Mouse (Mus musculus) hindbrain, postnatal 0 days (tissue): ENCODE measurements around the gene Epb41l3. TPM values are rescaled to one million over a fixed set of nuclear protein-coding genes. Genes with fewer than 3 reads are reported as not detected.

Source experiments
- ATAC-seq: fragments of 200-750 bp; cut with Nextera tagmentation; 2 replicates; pipeline ENCODE4 v1.8.0; 2017; ENCODE audit warnings: mild to moderate bottlenecking, moderate TSS enrichment, moderate library complexity
- DNase-seq: peaks from one replicate; pipeline ENCODE4 v3.0.0-alpha.2; 2015; ENCODE audit warnings: low spot score
- H3K27ac ChIP-seq: fragments of 300-500 bp; sonication (generic); 2 replicates; pipeline ENCODE4 v1.5.1; 2014; ENCODE audit warnings: mild to moderate bottlenecking
- H3K27me3 ChIP-seq: fragments of 300-500 bp; sonication (generic); 2 replicates; pipeline ENCODE4 v1.6.1; 2014; ENCODE audit warnings: low read length, mixed read lengths; ENCODE audit not compliant: insufficient read depth
- H3K36me3 ChIP-seq: fragments of 300-500 bp; sonication (generic); 2 replicates; pipeline ENCODE4 v1.6.1; 2014; ENCODE audit warnings: low read length, mixed read lengths; ENCODE audit not compliant: insufficient read depth
- H3K4me1 ChIP-seq: fragments of 300-500 bp; sonication (generic); 2 replicates; pipeline ENCODE4 v1.6.1; 2014; ENCODE audit warnings: antibody characterized with exemption, low read length, mixed read lengths; ENCODE audit not compliant: insufficient read depth
- H3K4me2 ChIP-seq: fragments of 300-500 bp; sonication (generic); 2 replicates; pipeline ENCODE4 v1.6.1; 2014; ENCODE audit warnings: low read depth, mild to moderate bottlenecking, low read length, moderate library complexity, mixed read lengths
- H3K4me3 ChIP-seq: fragments of 300-500 bp; sonication (generic); 2 replicates; pipeline ENCODE4 v1.5.1; 2014; ENCODE audit warnings: low read length
- H3K9ac ChIP-seq: fragments of 300-500 bp; sonication (generic); replicated peaks from 2 replicates; pipeline ENCODE4 v1.6.1; 2014; ENCODE audit warnings: mild to moderate bottlenecking, low read length, moderate library complexity, mixed read lengths
- H3K9me3 ChIP-seq: fragments of 300-500 bp; sonication (generic); 2 replicates; pipeline ENCODE4 v1.6.1; 2016; ENCODE audit warnings: low read length, mixed read lengths
- CTCF ChIP-seq: IDR thresholded peaks from 2 replicates; pipeline ENCODE4 v1.5.1; 2016; ENCODE audit warnings: antibody characterized with exemption, control low read depth, low read depth
- WGBS: fragments of 180-500 bp; shearing (Covaris S2); extraction: QIAGEN DNeasy Blood & Tissue Kit; methylation state at CpG from one replicate; pipeline ENCODE4 v1.1.7; 2014; 5-methylcytosine and 5-hydroxymethylcytosine counted together
- polyA plus RNA-seq: library from polyadenylated mRNA; unstranded; fragments of >200 nt; fragmentation: Nextera tagmentation; extraction: Ambion mirVana; gene quantifications from 2 replicates; pipeline ENCODE4 v1.2.1, GENCODE M21; 2015
- total RNA-seq: library from RNA; depleted of rRNA; stranded (reverse); fragments of >200 nt; gene quantifications from 2 replicates; pipeline ENCODE4 v1.2.3, GENCODE M21; 2014

Gene Epb41l3
- total and polyA plus RNA-seq, 2 experiments from 2014 or later: 105 to 107 TPM

DNA sequence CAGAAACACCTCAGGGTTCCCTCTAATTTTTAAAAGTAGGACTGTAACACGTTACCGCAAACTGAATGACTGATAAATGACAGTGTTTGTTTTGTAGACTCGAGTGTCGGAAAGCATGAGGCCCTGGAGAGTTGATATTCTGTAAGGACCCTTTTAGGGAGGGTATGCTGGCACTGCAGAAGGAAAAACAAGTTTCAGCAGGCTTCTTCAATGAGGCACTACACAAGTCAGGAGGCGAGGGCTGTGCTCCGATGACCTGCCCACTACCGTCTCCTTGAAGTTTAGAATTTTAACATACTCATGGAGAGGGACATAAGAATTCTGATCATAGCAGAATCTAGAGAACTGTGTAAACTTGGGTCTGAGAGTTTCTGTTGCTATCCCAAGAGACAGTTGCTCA lies 15.1 kb upstream of the Epb41l3 start:
- no peaks in the 10 kb centered on the region for H3K4me1 ChIP-seq
- H3K36me3 ChIP-seq: no peaks in the 10 kb centered on the region
- WGBS: 88% methylated on average over 7 of the region's 7 CpGs
- H3K9me3 ChIP-seq: no peaks in the 10 kb centered on the region
- ATAC-seq (no peak), DNase-seq (no peak)
- H3K4me3 ChIP-seq: no peak overlapping the region
- no peak overlapping the region for H3K9ac ChIP-seq
- H3K27ac ChIP-seq: no peak overlapping the region
- H3K4me2 ChIP-seq: no peak overlapping the region
- H3K27me3 ChIP-seq: no peaks in the 10 kb centered on the region
- no peak for TF ChIP-seq CTCF

DNA sequence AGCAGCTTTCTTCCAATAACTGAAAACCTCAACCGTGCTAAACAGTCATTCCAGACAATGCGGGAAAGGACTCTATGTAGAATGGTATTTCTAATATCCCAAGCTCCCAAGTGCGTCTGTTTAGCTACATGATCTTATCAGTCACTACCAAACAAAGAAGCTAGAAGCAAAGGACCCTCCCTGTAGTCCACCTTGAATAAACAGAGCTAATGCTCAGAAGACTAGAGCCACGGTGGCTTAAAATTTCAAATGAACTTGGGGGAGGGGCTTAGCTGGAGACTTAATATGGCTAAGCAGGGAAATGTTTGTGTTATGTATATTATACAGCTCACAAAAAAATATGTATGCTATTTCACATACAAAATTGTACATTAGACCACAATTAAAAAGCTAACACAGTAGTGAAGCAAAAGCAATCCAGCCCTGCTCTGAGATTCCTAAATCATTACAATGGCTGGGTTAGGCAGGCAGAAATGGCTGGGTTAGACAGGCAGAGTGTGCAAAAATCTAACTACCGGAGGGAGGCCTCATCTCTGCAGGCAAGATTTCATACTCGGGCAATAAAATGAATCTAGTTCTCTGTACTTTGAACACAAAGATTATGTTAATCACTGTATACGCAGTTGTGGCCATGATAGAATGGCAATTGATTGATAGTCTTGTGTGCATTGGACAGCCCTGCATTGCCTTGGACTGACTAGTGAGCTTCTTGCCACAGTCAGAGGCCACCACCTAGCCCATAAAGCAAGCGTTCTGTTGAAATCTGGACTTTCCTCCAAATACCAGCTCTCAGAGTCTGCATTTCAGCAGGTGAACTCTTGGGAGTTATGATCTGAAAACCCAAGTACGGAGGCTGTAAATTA lies 13.4 kb upstream of the Epb41l3 start:
- Histone ChIP-seq H3K4me3 (no peak overlapping the region), H3K9ac (no peak overlapping the region), H3K27ac (no peak overlapping the region), H3K36me3 (no peaks in the 10 kb centered on the region), H3K4me2 (no peak overlapping the region), H3K9me3 (no peaks in the 10 kb centered on the region), H3K27me3 (no peaks in the 10 kb centered on the region), H3K4me1 (no peaks in the 10 kb centered on the region)
- WGBS: 66% methylated on average over 9 of the region's 9 CpGs
- DNase-seq: peak; percentile 7
- no peak for ATAC-seq
- no peak for TF ChIP-seq CTCF

DNA sequence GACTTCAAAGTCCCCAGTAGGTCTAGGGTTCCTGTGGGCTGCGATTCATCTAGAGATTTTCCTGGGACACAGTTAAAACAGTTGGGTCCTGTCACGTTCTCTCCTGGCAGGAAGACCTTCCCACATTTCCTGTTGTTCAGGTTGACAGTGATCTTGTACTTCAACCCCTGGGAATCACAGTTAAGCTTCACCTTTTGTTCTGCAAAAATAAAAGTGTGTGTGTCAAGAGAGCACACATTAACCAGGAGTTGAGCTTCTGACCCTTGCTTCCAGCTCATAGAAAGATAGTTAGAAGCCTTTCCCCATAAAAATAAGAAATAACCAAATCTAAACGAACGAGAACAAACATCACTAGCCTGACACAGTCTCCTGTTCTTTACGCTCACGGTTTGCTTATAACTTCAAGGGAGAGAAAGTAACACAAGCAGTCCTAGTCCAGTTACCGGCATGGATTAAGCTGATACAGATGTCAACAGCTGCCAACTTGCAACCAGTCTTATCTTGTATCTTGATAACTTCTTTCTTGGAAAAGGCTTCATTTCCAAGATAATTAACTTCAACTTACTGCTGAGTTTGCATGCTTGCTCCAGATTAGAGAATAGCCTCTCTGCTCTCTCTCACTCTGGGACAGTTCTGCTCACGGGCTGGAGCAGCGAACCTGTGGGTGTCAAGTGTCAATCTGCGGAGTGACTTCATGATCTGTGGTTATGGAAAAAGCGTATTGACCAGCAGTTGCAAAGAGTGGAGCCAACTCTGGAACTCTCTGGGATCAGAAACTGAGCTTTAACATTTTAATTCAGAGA lies 7.3 kb upstream of the Epb41l3 start:
- 80% methylated on average over 11 of the region's 11 CpGs for WGBS

DNA sequence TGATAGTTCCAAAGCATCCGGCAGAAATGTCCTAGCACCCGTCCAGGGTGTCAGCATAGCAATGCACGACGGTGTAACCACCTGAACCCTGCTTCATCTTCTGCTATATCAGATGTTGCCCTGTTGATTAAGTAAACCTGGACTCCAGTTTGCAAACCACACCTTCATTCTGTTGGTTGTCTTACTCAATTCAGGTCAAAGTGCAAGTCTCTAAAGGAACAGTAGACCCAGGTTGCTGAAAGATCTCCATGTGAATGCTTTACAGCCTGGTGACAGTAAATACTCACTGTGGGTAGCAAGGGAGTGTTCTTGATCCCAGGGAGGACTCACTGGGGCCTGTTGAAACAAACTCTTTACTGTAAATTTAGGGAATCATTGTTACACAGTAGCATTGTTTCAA lies 1.4 kb upstream of the Epb41l3 start:
- Histone ChIP-seq H3K36me3 (no peaks in the 10 kb centered on the region), H3K27me3 (no peaks in the 10 kb centered on the region), H3K27ac (no peak overlapping the region), H3K4me1 (no peaks in the 10 kb centered on the region), H3K9me3 (no peaks in the 10 kb centered on the region), H3K4me3 (no peak overlapping the region), H3K4me2 (no peak overlapping the region), H3K9ac (no peak overlapping the region)
- DNase-seq: no peak
- TF ChIP-seq CTCF: no peak
- ATAC-seq: no peak
- 92% methylated on average over 4 of the region's 4 CpGs for WGBS

More for the DNA sequence above, 7.3 kb upstream of the Epb41l3 start:
- Histone ChIP-seq H3K36me3 (no peaks in the 10 kb centered on the region), H3K27ac (no peak overlapping the region), H3K4me3 (no peak overlapping the region), H3K9me3 (no peaks in the 10 kb centered on the region), H3K4me1 (no peaks in the 10 kb centered on the region), H3K27me3 (no peaks in the 10 kb centered on the region), H3K9ac (no peak overlapping the region), H3K4me2 (no peak overlapping the region)
- DNase-seq: no peak
- no peak for ATAC-seq
- no peak for TF ChIP-seq CTCF

DNA sequence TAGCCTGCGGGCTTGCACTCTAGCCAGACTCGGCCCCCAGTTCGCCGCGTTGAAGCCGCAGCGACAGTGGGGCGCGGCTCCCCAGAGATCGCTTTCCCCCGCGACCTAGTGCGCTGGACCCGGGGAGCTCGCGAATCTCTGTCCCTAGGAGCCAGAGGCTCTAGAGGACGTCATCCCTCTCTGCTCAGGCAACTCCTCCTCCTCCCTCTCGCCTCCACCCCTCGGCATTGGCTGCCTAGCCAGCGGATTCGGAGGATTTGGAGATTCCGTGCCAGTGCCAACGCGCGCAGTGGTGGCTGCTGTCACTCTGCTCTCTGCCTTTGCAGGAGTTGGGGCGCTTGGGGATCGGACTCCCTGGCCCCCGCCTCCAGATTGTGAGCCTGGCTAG lies 749 bp downstream of the Epb41l3 start:
- H3K27ac ChIP-seq: peak overlapping the region; percentile 74
- TF ChIP-seq CTCF: no peak
- no peaks in the 10 kb centered on the region for H3K27me3 ChIP-seq
- ATAC-seq: peak; percentile 83
- 0% methylated on average over 28 of the region's 28 CpGs for WGBS
- peak overlapping the region; percentile 98 for H3K4me2 ChIP-seq
- no peaks in the 10 kb centered on the region for H3K4me1 ChIP-seq
- H3K9me3 ChIP-seq: no peaks in the 10 kb centered on the region
- H3K4me3 ChIP-seq: peak overlapping the region; percentile 70
- H3K9ac ChIP-seq: peak overlapping the region; percentile 71
- no peaks in the 10 kb centered on the region for H3K36me3 ChIP-seq
- DNase-seq: peak; percentile 82

DNA sequence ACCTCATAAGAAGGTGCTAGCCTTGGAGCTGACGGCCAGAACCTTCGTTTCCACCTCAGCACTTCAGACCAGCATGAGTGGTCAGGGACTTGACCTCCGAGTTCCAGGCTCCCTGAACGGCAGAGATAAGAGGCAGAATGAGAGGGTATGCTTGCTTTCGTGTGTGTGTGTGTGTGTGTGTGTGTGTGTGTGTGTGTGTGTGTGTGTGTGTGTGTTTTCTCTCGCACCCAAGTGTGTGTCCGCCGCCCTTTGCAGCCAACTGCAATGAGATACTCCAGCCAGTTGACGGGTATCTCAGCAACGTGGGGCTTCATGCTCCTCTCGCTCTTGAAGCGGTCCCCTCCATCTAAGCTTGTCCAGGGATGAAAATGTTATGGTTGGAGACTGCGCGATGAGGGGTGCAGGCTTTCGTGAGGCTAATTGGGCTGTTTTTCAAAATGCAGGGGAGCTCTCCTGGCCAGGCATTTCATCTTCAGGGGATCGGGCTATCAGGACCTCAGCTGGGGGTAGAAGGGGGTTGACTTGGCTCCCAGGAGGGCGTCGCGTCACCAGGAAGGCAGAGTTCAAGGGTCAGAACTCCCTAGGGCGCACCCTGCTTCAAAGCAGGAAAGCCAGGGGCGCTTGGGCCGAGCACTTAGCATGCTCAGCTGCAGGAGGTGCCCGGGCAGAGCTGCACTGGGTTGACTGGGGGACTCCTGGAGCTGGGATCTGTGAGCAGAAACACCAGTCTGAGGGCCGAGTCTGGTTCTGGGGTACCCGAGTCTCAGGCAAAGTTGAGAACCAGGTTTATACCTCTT lies 1.5 kb downstream of the Epb41l3 start:
- TF ChIP-seq CTCF: no peak
- peak; percentile 40 for DNase-seq
- H3K27me3 ChIP-seq: no peaks in the 10 kb centered on the region

More for the DNA sequence above, 1.5 kb downstream of the Epb41l3 start:
- no peaks in the 10 kb centered on the region for H3K9me3 ChIP-seq
- WGBS: 2% methylated on average over 25 of the region's 25 CpGs
- H3K36me3 ChIP-seq: no peaks in the 10 kb centered on the region
- peak overlapping the region; percentile 98 for H3K4me2 ChIP-seq
- peak; percentile 28; the same call in 1 of the 2 replicates for ATAC-seq
- H3K9ac ChIP-seq: peak overlapping the region; percentile 71
- peak overlapping the region; percentile 74; the same call in 1 of the 2 replicates for H3K27ac ChIP-seq
- peak overlapping the region; percentile 70 for H3K4me3 ChIP-seq
- H3K4me1 ChIP-seq: no peaks in the 10 kb centered on the region
